Mouse (Mus musculus): Measurements from ENCODE around the gene Crebl2. TPM values are rescaled to one million over a fixed set of nuclear protein-coding genes. Genes with fewer than 3 reads are reported as not detected.

Crebl2 gene
- polyA plus RNA-seq, 1 experiment = 10.9 TPM

DNA sequence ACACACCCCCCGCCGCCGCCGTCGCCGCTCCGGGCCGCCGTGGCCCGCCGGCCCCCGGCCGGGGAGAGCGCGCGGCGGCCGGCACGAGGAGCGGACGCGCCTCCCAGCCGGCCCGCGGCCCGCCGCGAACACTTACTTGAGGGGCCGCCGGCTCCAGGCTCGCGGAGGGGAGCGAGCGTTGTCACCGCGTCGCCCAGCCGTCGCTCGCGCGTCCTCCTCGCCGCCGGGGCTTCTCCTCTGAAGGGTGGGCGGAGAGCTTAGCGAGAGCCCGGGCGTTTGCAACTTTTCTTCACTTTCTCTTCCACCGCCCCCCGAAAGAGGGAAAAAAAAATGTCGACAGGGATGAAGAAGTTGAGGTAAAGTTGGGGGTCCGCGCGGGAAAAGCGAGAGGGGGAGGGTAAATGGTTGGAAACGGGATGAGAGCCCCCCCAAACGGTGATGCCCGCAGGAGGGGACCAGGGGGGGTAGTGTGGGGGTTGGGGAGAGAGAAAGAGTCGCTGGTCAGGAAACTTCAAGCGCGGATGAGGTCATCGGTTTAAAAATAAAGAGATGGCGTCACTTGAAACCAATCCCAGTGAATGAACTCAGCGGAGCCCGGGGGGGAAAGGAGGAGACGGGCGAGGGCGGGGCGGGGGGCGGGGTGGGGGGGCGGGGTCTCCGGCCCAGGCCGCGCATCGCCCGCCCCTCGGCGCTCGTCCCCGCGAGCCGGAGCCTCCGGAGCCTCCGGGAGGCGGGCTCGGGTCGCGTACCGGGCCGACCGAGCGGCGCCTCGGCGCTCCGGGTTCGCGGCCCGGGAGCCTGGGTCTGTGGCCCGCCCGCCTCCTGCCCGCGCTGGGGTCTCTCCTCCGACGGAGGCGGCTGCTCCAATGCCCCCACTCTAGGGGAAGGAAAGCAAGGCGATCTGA lies 37.6 kb upstream of the Crebl2 start, which contains the start of gene Dusp16:
Gene Dusp16, minus strand, starts transcription at position 485 of the 905 bp plus-strand sequence.
- H3K4me1 ChIP-seq (ENCODE audit: control insufficient read depth, insufficient read depth, insufficient read length) = no peaks in the 10 kb centered on the region; the same call in 1 of the 2 replicates
- no peaks in the 10 kb centered on the region for H3K27me3 ChIP-seq (ENCODE audit: control insufficient read depth, insufficient read depth, low read length)
- peak within 1 kb of the TSS; percentile 98 for H3K4me3 ChIP-seq (ENCODE audit: extremely low read depth, insufficient read depth, insufficient read length)
- no peak for TF ChIP-seq CTCF (IDR thresholded peaks at IDR 0.05; ENCODE audit: extremely low read depth, insufficient read depth, insufficient read length, insufficient replicate concordance)
- no peak for TF ChIP-seq POLR2A (IDR thresholded peaks at IDR 0.05; ENCODE audit: low read depth, low read length)
- H3K36me3 ChIP-seq (ENCODE audit: control insufficient read depth, insufficient read depth, low read length) = no peaks in the 10 kb centered on the region
- peak within 1 kb of the TSS; percentile 80 for H3K27ac ChIP-seq (ENCODE audit: insufficient read depth, low read length)
- peak; percentile 77 to 90 for DNase-seq (ENCODE audit: low read depth in 1 of 2, low spot score in 2 of 2)
- under 1% methylated on average over 83 of the region's 108 CpGs for WGBS

- Histone ChIP-seq H3K4me1 (ENCODE audit: control insufficient read depth, insufficient read depth, insufficient read length) (no peaks in the 10 kb centered on the region; the same call in 1 of the 2 replicates), H3K27ac (ENCODE audit: insufficient read depth, low read length) (peak overlapping the region; percentile 76)
- no peak for DNase-seq (ENCODE audit: low read depth in 1 of 2, low spot score in 2 of 2)
These were observed 36.7 kb upstream of the Crebl2 start for GRCm38 (mm10) chr6:134793046-134793806.

GRCm38 (mm10) chr6:134793911-134794520 lies 35.9 kb upstream of the Crebl2 start:
- H3K4me3 ChIP-seq (ENCODE audit: extremely low read depth, insufficient read depth, insufficient read length) = 0 out of 2 replicates have a peak overlapping the region, but pooled peaks have one; percentile 3
- no peaks in the 10 kb centered on the region for H3K36me3 ChIP-seq (ENCODE audit: control insufficient read depth, insufficient read depth, low read length)
- 21% methylated on average over 21 of the region's 21 CpGs for WGBS
- no peak overlapping the region for H3K27ac ChIP-seq (ENCODE audit: insufficient read depth, low read length)
- peak; percentile 46 to 83 for DNase-seq (ENCODE audit: low read depth in 1 of 2, low spot score in 2 of 2)
- H3K27me3 ChIP-seq (ENCODE audit: control insufficient read depth, insufficient read depth, low read length) = no peaks in the 10 kb centered on the region
- H3K4me1 ChIP-seq (ENCODE audit: control insufficient read depth, insufficient read depth, insufficient read length) = no peaks in the 10 kb centered on the region; the same call in 1 of the 2 replicates
- TF ChIP-seq POLR2A (IDR thresholded peaks at IDR 0.05; ENCODE audit: low read depth, low read length) (no peak), CTCF (IDR thresholded peaks at IDR 0.05; ENCODE audit: extremely low read depth, insufficient read depth, insufficient read length, insufficient replicate concordance) (peak; percentile 85)

More at GRCm38 (mm10) chr6:134793046-134793806, 36.7 kb upstream of the Crebl2 start:
- Histone ChIP-seq H3K4me3 (ENCODE audit: extremely low read depth, insufficient read depth, insufficient read length) (peak overlapping the region; percentile 80), H3K27me3 (ENCODE audit: control insufficient read depth, insufficient read depth, low read length) (no peaks in the 10 kb centered on the region), H3K36me3 (ENCODE audit: control insufficient read depth, insufficient read depth, low read length) (no peaks in the 10 kb centered on the region)
- WGBS = 60% methylated on average over 21 of the region's 21 CpGs
- TF ChIP-seq POLR2A (IDR thresholded peaks at IDR 0.05; ENCODE audit: low read depth, low read length) = no peak
- TF ChIP-seq CTCF (IDR thresholded peaks at IDR 0.05; ENCODE audit: extremely low read depth, insufficient read depth, insufficient read length, insufficient replicate concordance) = no peak

DNA sequence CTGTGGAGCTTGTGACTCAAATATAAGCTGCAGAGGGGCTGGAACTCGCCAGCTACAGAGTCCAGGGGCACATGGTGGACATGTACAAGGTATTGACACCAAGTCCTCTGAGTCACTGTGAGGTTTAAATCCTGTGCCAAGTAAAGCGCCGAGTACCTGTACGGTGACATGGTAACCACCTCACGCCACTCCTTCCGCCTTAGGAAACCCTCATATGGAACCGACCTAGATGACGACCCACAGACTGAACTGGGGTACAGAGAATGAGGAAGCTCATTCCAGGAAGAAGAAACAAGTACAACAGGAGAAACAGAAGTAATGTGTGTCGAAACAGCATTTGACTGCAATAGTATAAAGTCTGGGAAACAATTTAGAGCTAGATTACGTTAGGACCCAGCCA lies 33.7 kb upstream of the Crebl2 start:
- H3K4me3 ChIP-seq (ENCODE audit: extremely low read depth, insufficient read depth, insufficient read length) = no peak overlapping the region
- DNase-seq (ENCODE audit: low read depth in 1 of 2, low spot score in 2 of 2) = no peak
- no peaks in the 10 kb centered on the region for H3K27me3 ChIP-seq (ENCODE audit: control insufficient read depth, insufficient read depth, low read length)
- WGBS = 28% methylated on average over 10 of the region's 10 CpGs
- H3K36me3 ChIP-seq (ENCODE audit: control insufficient read depth, insufficient read depth, low read length) = no peaks in the 10 kb centered on the region
- no peaks in the 10 kb centered on the region; the same call in 1 of the 2 replicates for H3K4me1 ChIP-seq (ENCODE audit: control insufficient read depth, insufficient read depth, insufficient read length)
- no peak overlapping the region for H3K27ac ChIP-seq (ENCODE audit: insufficient read depth, low read length)
- no peak for TF ChIP-seq POLR2A (IDR thresholded peaks at IDR 0.05; ENCODE audit: low read depth, low read length)
- TF ChIP-seq CTCF (IDR thresholded peaks at IDR 0.05; ENCODE audit: extremely low read depth, insufficient read depth, insufficient read length, insufficient replicate concordance) = no peak

DNA sequence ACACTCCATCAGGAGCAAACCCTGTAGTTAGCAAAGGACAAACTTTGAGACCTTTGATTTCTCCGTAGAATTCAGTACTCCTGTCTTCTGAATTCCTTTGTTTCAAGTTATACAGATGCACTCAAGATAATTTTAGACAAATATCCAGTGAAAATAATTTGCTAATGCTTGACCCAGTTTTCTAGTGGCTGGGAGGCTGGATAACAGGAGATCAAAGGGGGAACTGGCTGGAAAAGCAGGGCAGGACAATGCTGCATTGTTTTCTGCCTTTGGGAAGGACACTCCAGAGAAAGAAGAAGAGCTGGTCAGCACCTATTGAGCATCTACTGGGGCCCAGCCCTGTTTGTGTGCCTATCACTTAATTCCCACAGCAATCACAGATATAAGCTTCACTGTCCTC lies 28.5 kb upstream of the Crebl2 start:
- Histone ChIP-seq H3K4me3 (ENCODE audit: extremely low read depth, insufficient read depth, insufficient read length) (no peak overlapping the region), H3K36me3 (ENCODE audit: control insufficient read depth, insufficient read depth, low read length) (no peaks in the 10 kb centered on the region), H3K4me1 (ENCODE audit: control insufficient read depth, insufficient read depth, insufficient read length) (peaks cover 5% of the 10 kb centered on the region; the same call in 1 of the 2 replicates), H3K27ac (ENCODE audit: insufficient read depth, low read length) (no peak overlapping the region), H3K27me3 (ENCODE audit: control insufficient read depth, insufficient read depth, low read length) (no peaks in the 10 kb centered on the region)
- TF ChIP-seq CTCF (IDR thresholded peaks at IDR 0.05; ENCODE audit: extremely low read depth, insufficient read depth, insufficient read length, insufficient replicate concordance) (no peak), POLR2A (IDR thresholded peaks at IDR 0.05; ENCODE audit: low read depth, low read length) (no peak)
- DNase-seq (ENCODE audit: low read depth in 1 of 2, low spot score in 2 of 2) = no peak
- 93% methylated on average over 1 of the region's 1 CpGs for WGBS

- Histone ChIP-seq H3K4me1 (ENCODE audit: control insufficient read depth, insufficient read depth, insufficient read length) (peaks cover 5% of the 10 kb centered on the region; the same call in 1 of the 2 replicates), H3K4me3 (ENCODE audit: extremely low read depth, insufficient read depth, insufficient read length) (no peak overlapping the region), H3K36me3 (ENCODE audit: control insufficient read depth, insufficient read depth, low read length) (no peaks in the 10 kb centered on the region), H3K27me3 (ENCODE audit: control insufficient read depth, insufficient read depth, low read length) (no peaks in the 10 kb centered on the region), H3K27ac (ENCODE audit: insufficient read depth, low read length) (peak overlapping the region; percentile 61)
- peak; percentile 37 to 47 for DNase-seq (ENCODE audit: low read depth in 1 of 2, low spot score in 2 of 2)
- WGBS = 64% methylated on average over 9 of the region's 9 CpGs
- TF ChIP-seq CTCF (IDR thresholded peaks at IDR 0.05; ENCODE audit: extremely low read depth, insufficient read depth, insufficient read length, insufficient replicate concordance) (no peak), POLR2A (IDR thresholded peaks at IDR 0.05; ENCODE audit: low read depth, low read length) (no peak)
These were observed 27.3 kb upstream of the Crebl2 start for GRCm38 (mm10) chr6:134802641-134803043.

Data from spleen, adult 2 months (tissue).